23 mouse cellular contexts compared by ENCODE assay signal in the genomic region with DNA sequence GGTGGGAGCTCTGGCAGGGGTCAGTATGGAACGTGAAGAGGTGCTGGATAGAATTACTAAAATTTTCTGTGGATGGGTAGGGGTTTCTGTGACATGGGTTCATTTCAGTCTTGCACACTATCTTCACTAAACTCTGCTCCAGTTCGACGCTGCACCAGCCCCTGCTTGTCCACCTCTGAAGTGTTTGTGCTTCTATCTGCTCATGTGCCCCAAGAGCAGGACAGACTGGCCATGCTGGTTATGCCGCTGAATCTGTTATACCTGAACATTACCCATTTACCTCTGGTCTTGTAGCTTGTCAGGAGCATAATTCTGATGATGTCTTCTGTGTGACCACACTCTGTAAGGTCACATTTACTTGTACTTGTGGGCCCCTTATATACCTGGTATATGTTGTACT. TPM values are rescaled to one million over a fixed set of nuclear protein-coding genes. Genes with fewer than 3 reads are reported as not detected.
"Had no signal": no experiment of that assay in that cellular context is flagged by ENCODE, and none has a peak within 500 bp of the region (broad histone marks: within the 10 kb centered on the region; RNA-seq: fewer than 3 reads in every experiment).

No protein-coding gene starts in this region.

- DNase-seq: cerebellum, adult 2 months; cerebellum, adult 8-10 months; cerebellum, adult 9-10 months; cerebellum, adult 9-11 months; cerebellum, postnatal 10 days; cerebellum, postnatal 14 days; cerebellum, postnatal 25 days; cerebellum, postnatal 36 days; embryo, embryonic 11 days; forebrain, postnatal 0 days; gastrocnemius, adult 2 months; gastrocnemius, postnatal 10 days; gastrocnemius, postnatal 14 days; gastrocnemius, postnatal 25 days; gastrocnemius, postnatal 36 days; heart, adult 18-20 months; heart, adult 2 months had no signal

RNA-seq across cellular contexts. Expression of gene Cyp4f40, which starts 12.1 kb away (rescaled TPM):
- total RNA-seq: common myeloid progenitor, adult 5-6 weeks; forebrain, postnatal 0 days; gastrocnemius, adult 18-20 months; gastrocnemius, adult 2 months; gastrocnemius, adult 8-10 months; gastrocnemius, postnatal 10 days; gastrocnemius, postnatal 14 days; gastrocnemius, postnatal 25 days; gastrocnemius, postnatal 36 days; gastrocnemius, postnatal 4 days; granulocyte monocyte progenitor cell, adult 5-6 weeks; heart, adult 18-20 months; heart, adult 2 months; heart, adult 8-10 months had no signal

RNA-seq across cellular contexts. Expression of gene Cyp4f37, which starts 25.5 kb away (rescaled TPM):
- total RNA-seq: common myeloid progenitor, adult 5-6 weeks; forebrain, postnatal 0 days; gastrocnemius, adult 18-20 months; gastrocnemius, adult 2 months; gastrocnemius, adult 8-10 months; gastrocnemius, postnatal 10 days; gastrocnemius, postnatal 14 days; gastrocnemius, postnatal 25 days; gastrocnemius, postnatal 36 days; gastrocnemius, postnatal 4 days; granulocyte monocyte progenitor cell, adult 5-6 weeks; heart, adult 18-20 months; heart, adult 2 months; heart, adult 8-10 months had no signal

RNA-seq across cellular contexts. Expression of gene Cyp4f15, which starts 38.8 kb away (rescaled TPM):
- total RNA-seq: common myeloid progenitor, adult 5-6 weeks; gastrocnemius, adult 18-20 months; gastrocnemius, adult 2 months; gastrocnemius, postnatal 10 days; gastrocnemius, postnatal 14 days; gastrocnemius, postnatal 25 days; gastrocnemius, postnatal 36 days; gastrocnemius, postnatal 4 days; granulocyte monocyte progenitor cell, adult 5-6 weeks; heart, adult 2 months had no signal
